Mouse (Mus musculus) heart, adult 18-20 months (tissue): ENCODE measurements at regions not wholly inside any gene's neighbourhood (a gene's known extent, or its start where the extent isn't known, plus 50 kb on each side); places are given as distances from the start of the nearest gene placed in this dataset.
A peak's percentile ranks its signal among the peaks of the same experiment; 100 is the strongest.

Experiments
- DNase-seq, 2 experiments: peaks; one replicate each; pipeline ENCODE4 v3.0.0; 2021 to 2022; ENCODE audit warnings: mixed read lengths in 1 of 2

DNA sequence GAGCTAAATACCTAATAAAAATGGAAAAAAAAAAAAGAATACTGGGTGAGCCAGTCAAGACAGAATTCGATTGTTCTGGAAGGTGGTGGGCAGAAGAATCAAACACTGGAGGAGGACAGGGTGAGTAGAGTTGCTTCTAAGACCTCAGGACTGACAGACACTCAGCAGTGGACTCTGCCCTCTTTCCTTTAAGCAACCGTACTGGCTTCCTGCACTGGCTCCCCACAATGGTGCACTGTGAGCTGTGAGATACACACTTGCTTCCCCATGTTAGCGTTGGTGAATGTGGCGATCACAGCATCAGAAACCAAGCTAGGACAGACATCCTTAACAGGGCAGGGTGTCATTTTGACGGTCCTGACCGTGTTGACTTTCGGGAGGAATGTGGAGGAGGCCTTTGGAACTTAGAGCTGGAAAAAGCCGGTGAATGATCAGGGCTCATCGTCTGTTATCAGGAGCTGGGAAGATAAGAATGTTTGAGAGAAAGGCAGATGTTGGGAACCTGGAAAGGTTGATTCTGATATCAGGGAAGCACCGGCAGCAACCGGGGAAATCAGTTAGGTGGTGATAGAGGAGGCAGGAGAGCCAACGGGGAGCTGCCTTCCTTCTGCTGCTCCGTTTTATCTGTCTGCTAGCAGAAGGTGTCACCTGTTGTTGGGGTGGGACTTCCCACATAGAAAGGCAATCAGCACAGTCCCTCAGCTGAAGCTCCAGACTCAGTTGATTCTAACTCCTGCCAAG is 254.8 kb downstream of the Ajap1 start:
- DNase-seq, result no peak

- DNase-seq, result peak; percentile 5 to 41
These were observed 257.9 kb downstream of the Ajap1 start for GRCm38 (mm10) chr4:153224618-153225177.

DNA sequence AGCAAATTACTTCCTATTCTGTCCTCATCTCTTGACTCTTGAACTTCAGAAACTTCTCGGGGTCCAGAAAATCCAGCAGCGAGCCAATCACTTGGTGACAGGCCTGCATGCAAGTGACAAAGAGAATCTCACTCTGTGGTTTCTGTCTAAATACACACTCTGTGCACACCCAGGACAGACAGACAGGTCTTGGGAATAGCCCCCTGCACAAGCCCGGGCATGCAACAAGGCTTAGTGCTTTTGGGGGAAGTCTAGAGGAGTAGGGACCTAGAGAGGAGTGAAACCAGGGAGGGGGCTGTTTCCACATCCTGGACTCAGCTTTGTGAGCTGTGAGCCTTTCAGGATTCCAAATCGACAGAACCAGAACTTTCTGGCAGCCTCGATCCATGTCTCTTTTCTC is 259.6 kb downstream of the Ajap1 start:
- no peak for DNase-seq

DNA sequence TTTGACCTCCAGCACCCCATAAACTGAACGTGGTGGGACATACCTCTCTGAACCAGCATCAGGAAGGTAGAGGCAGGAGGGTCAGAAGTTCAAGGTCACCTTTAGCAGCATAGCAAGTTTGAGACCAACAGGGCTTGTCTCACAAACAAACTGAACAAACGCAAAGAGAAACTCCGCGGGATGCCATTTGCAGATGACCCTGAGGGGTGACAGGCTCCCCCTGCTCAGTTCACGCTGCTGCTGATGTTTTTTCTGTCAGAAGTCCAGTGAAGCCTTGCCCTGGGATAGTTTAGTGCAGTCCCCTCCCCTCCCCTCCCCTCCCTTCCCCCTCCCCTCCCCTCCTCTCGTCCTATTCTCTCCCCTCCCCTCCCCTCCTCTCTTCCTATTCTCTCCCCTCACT is 262.1 kb downstream of the Ajap1 start:
- DNase-seq, result no peak

DNA sequence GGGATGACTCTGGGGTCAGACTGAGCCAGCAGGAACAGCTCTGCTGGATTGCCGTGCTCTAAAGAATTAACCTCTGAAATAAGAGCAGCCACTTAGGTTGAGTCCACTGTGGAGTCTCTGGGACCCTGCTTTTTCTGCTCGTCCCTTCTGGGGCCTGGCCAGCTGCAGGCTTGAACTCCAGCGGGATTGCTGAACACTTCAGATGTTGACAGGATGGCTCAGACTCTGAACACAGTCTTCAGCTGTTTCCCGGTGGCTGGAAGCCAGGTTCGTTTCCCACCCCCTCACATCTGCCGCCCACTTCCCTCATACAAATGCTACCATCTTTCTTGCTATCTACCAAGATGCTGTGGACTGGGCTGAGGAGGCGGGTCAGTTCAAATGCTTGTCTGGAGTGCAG is 262.5 kb downstream of the Ajap1 start:
- peak; percentile 14 to 22 for DNase-seq

GRCm38 (mm10) chr4:153217541-153217980 is 265.1 kb downstream of the Ajap1 start:
- peak; percentile 14 to 63 for DNase-seq

- no peak for DNase-seq
These were observed 270.5 kb downstream of the Ajap1 start for GRCm38 (mm10) chr4:153212095-153212494.

DNA sequence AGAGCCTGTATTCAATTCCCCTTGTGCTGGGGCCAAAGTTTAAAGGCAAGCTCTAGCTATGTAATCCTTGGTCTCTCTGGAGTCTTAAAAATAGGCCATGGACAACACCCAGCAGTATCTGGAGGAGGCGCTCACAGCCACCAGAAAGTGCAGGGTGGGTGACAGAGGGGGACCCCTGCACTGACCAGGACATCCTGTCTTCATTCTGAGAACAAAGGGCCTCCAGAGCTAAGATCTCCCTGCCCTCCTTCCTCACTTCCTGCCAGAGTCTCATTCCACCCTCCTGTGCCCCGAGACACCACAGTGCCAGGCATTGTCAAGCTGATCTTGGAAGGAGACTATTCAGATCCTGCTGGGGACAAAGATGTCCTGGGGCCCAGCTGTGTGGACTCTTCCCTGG is 273.8 kb downstream of the Ajap1 start:
- DNase-seq, result no peak

DNA sequence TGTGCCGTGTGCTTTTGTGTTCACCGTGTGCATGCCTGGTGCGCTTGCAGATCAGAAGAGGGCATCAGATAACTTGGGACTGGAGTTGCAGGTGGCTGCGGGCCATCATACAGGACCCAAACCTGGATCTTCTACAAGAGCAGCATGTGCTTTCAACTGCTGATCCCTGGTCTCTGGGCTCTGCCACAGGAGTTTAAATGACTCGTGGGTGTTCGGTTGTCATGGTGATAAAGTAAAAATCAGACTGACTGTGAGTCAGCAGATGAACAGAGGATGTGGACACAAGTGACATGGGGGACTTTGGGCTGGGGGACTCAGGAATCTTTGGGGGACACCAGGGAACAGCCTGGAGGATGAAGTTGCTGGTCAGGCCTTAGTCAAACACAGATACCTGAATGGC is 274.4 kb downstream of the Ajap1 start:
- DNase-seq, result no peak

- DNase-seq, result no peak
These were observed 275.0 kb downstream of the Ajap1 start for GRCm38 (mm10) chr4:153207578-153208102.

DNA sequence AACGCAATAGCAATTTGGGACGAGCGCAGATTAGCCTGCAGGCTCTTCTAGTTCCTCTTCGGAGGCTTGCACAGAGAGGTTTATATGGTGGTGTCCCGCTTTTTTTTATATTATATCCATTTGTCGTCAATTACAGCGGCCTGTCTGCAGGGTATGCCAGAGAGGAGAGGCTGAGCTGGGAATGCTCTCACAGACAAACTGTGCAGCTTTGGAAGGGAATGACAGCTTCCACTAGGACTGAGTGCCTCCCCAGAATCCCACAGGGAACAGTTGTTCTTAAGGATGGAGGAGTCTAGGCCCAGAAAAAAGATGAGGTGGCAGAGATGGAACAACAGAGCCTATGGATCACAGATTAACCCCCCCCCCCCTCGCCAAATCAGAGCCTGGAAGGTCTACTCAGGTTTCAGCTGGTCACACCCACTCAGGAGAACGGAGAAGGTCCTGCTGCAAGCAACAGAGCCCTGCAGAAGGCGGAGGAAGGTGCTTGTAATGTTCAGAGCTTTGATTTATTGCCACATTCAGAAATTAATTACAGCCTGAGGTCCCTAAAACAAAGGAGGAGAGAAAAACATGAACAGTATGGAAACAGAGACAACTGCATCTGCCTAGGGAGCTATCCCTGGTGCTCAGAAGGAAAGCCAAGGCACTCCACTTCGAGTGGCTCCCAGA is 275.7 kb downstream of the Ajap1 start:
- no peak for DNase-seq

DNA sequence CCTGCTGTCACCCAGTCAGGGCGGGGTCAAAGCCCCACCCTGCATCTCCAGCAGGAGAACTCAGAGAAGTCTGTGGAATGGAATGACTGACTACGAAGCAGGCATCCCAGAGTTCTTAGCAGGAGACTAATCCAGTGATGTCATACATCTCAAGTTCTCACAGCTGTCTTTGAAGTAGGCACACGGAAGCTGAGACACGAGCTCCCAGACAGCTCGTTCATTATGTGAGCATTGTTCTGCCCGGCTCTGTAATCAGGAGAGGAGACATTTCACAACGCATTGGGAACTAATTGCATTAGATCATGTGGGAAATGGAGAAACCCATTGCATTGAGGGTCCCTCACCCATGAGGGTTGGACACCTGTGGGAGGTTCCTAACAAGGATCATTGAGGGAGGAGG is 277.8 kb downstream of the Ajap1 start:
- DNase-seq, result no peak

- no peak for DNase-seq
These were observed 281.5 kb downstream of the Ajap1 start for GRCm38 (mm10) chr4:153200799-153201770.

- peak; percentile 29 to 45 for DNase-seq
These were observed 293.1 kb downstream of the Ajap1 start for GRCm38 (mm10) chr4:153189485-153189884.

- no peak for DNase-seq
These were observed 294.0 kb downstream of the Ajap1 start for GRCm38 (mm10) chr4:153188504-153189031.

- no peak for DNase-seq
These were observed 294.6 kb downstream of the Ajap1 start for GRCm38 (mm10) chr4:153187959-153188503.

GRCm38 (mm10) chr4:153177496-153177895 is 305.1 kb downstream of the Ajap1 start:
- no peak for DNase-seq

DNA sequence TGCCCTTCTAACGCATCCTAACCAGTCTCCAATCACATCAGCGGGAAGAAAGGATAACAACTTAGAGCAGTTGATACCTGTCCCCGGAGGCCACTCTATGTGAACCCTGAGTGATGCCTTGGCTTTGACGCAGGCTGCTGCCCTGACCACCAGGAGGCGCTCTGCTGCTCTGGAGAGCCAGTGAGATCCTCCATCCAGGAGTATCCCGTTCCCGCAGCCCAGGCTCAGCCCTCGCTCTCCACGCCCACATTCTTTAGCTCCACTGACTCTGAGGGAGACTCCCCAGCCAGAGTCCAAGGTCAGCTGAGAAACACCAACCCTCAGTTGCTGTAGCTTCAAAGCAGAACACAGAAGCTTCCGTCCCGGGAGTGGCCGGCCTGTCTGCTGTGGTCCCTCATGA is 307.0 kb downstream of the Ajap1 start:
- DNase-seq, result peak; percentile 10 to 21

DNA sequence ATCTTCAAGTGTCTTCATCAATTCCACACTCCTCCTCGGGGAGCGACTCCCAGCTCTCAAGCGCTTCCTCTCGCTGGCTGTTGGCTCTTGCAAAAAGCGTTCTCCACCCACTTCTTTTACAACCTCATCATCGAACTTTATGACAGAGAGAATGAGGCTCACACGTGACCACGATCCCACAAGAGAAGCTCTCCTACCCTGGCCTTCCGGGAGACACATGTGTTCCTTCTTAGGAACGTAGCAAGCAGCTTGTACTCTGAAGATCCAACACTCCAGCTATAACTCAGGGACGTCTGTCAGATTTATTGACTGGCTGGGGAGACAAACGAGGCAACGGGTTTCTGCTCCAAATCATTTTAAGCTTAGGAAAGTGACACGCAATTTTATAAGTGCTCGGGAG is 307.5 kb downstream of the Ajap1 start:
- no peak for DNase-seq

DNA sequence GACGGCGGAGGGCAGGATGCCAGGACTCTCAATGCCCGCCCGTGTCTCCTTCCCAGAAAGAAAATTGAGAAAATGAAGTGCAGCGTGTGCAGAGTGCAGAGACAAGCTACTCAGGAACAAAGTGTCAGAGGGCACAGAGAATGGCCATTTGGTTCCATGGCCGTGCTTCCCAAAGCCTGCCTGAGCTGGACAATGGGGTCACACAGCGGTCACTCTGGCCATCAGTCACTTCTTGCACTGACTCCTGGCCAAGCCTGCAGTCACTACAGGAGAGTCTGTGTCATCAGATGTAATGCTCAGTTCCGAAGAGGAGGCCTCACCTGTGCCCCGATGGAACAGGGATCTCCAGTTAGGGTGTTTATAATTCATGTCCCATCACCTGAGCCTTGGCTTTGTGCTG is 312.6 kb downstream of the Ajap1 start:
- DNase-seq, result no peak

DNA sequence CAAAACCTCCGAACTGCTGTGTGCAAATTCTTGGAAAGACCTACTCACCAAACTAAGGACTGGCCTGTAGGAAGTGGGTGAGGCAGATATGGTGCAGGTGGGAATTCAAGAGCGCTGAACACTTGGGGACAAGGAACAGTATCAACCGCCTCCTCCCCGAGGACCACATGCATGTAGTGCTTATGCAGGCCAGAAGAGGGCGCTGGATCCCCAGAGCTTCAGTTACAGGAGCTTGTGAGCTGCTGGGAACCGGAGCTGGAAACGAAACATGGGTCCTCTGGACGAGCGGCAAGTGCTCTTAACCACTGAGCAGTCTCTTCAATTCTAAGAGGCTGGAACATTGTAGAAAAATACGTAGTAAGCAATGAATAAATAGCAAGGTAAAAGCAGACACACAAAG is 317.8 kb downstream of the Ajap1 start:
- no peak for DNase-seq

DNA sequence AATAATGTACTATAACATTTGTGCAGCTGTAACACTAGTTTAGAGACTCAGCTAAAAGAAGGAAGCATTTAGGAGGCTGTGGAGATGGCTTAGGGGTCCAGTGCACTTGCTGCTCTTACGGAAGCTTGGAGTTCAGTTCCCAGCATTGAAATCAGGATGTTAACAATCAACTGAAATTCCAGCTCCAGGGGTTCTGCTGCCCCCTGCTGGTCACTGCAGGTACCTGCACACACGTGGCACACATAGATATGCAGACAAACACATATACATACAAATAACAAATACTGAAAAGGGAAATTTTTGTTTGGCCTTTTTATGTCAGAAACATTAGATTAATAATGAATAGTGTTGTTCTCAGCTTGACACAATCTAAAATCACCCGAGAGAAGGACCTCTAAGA is 322.5 kb downstream of the Ajap1 start:
- no peak for DNase-seq
